Mouse (Mus musculus) heart, embryonic 13.5 days (tissue): ENCODE data around the gene Cflar. TPM values are rescaled to one million over a fixed set of nuclear protein-coding genes. Genes with fewer than 3 reads are reported as not detected.
A peak's percentile ranks its signal among the peaks of the same experiment; 100 is the strongest.
"Not testable (repeated sequence)": the region's sequence is repeated elsewhere in the genome, so short reads cannot be mapped to it uniquely, and the experiment has no call there.

ENCODE experiments used
- ATAC-seq: fragments of 200-750 bp; cut with Nextera tagmentation; 2 replicates; pipeline ENCODE4 v1.8.0; 2017; ENCODE audit warnings: moderate TSS enrichment; ENCODE audit not compliant: insufficient number of reproducible peaks, low FRiP score, low TSS enrichment; ENCODE audit errors: extremely low read depth
- H3K27ac ChIP-seq: fragments of 300-500 bp; sonication (generic); replicated peaks from 2 replicates; pipeline ENCODE4 v1.5.1; 2015; ENCODE audit warnings: moderate library complexity, mild to moderate bottlenecking, inconsistent platforms
- H3K27me3 ChIP-seq: fragments of 300-500 bp; sonication (generic); replicated peaks from 2 replicates; pipeline ENCODE4 v1.6.1; 2015; ENCODE audit warnings: mild to moderate bottlenecking, inconsistent platforms
- H3K36me3 ChIP-seq: fragments of 300-500 bp; sonication (generic); 2 replicates; pipeline ENCODE4 v1.6.1; 2015; ENCODE audit warnings: mild to moderate bottlenecking, inconsistent platforms
- H3K4me1 ChIP-seq: fragments of 300-500 bp; sonication (generic); 2 replicates; pipeline ENCODE4 v1.6.1; 2015; ENCODE audit warnings: inconsistent platforms
- H3K4me2 ChIP-seq: fragments of 300-500 bp; sonication (generic); 2 replicates; pipeline ENCODE4 v1.6.1; 2015; ENCODE audit warnings: inconsistent platforms, mild to moderate bottlenecking, moderate library complexity
- H3K4me3 ChIP-seq: fragments of 300-500 bp; sonication (generic); 2 replicates; pipeline ENCODE4 v1.5.1; 2015; ENCODE audit warnings: moderate library complexity, mild to moderate bottlenecking, inconsistent platforms
- H3K9ac ChIP-seq: fragments of 300-500 bp; sonication (generic); 2 replicates; pipeline ENCODE4 v1.6.1; 2015; ENCODE audit warnings: inconsistent platforms, mild to moderate bottlenecking, moderate library complexity
- H3K9me3 ChIP-seq: fragments of 300-500 bp; sonication (generic); 2 replicates; pipeline ENCODE4 v1.6.1; 2016; ENCODE audit warnings: inconsistent platforms
- WGBS: fragments of 180-500 bp; shearing (Covaris S2); methylation state at CpG from one replicate; pipeline ENCODE4 v1.1.7; 2015; ENCODE audit warnings: mixed read lengths; 5-methylcytosine and 5-hydroxymethylcytosine counted together
- polyA plus RNA-seq: library from polyadenylated mRNA; unstranded; fragments of >200 nt; fragmentation: Nextera tagmentation; extraction: Ambion mirVana; gene quantifications from 2 replicates; pipeline ENCODE4 v1.2.1, GENCODE M21; 2015

Gene Cflar
- polyA plus RNA-seq, 1 experiment from 2014 or later: 29.2 TPM

- ATAC-seq: no peak
- WGBS: 89% methylated on average over 4 of the region's 4 CpGs
- Histone ChIP-seq H3K4me1 (no peaks in the 10 kb centered on the region), H3K9ac (no peak overlapping the region), H3K27me3 (no peaks in the 10 kb centered on the region), H3K9me3 (no peaks in the 10 kb centered on the region), H3K27ac (no peak overlapping the region), H3K36me3 (no peaks in the 10 kb centered on the region), H3K4me2 (no peak overlapping the region), H3K4me3 (no peak overlapping the region)
These were observed 77.1 kb downstream of the Cflar start for GRCm38 (mm10) chr1:58788410-58788809.

GRCm38 (mm10) chr1:58794705-58795104 lies 83.4 kb downstream of the Cflar start:
- ATAC-seq: no peak

GRCm38 (mm10) chr1:58795291-58796058 lies 84.2 kb downstream of the Cflar start, which contains the start of gene Casp8:
Gene Casp8, plus strand, starts transcription at chr1:58795374.
- no peaks in the 10 kb centered on the region for H3K9me3 ChIP-seq
- H3K27me3 ChIP-seq: no peaks in the 10 kb centered on the region
- H3K27ac ChIP-seq: peak within 1 kb of the TSS; percentile 75
- peak; percentile 42; the same call in 1 of the 2 replicates for ATAC-seq
- H3K36me3 ChIP-seq: peaks cover 8% of the 10 kb centered on the region
- under 1% methylated on average over 42 of the region's 42 CpGs for WGBS
- H3K4me2 ChIP-seq: peak within 1 kb of the TSS; percentile 88
- H3K4me3 ChIP-seq: peak within 1 kb of the TSS; percentile 84
- H3K4me1 ChIP-seq: peaks cover 10% of the 10 kb centered on the region
- H3K9ac ChIP-seq: peak within 1 kb of the TSS; percentile 93

More at GRCm38 (mm10) chr1:58794705-58795104, 83.4 kb downstream of the Cflar start:
- Histone ChIP-seq H3K36me3 (peaks cover 8% of the 10 kb centered on the region), H3K9me3 (no peaks in the 10 kb centered on the region), H3K4me3 (peak overlapping the region; percentile 84), H3K4me1 (peaks cover 10% of the 10 kb centered on the region), H3K27me3 (no peaks in the 10 kb centered on the region), H3K27ac (peak overlapping the region; percentile 75; the same call in 1 of the 2 replicates), H3K4me2 (peak overlapping the region; percentile 88), H3K9ac (peak overlapping the region; percentile 93)
- 44% methylated on average over 2 of the region's 2 CpGs for whole genome bisulfite sequencing

DNA sequence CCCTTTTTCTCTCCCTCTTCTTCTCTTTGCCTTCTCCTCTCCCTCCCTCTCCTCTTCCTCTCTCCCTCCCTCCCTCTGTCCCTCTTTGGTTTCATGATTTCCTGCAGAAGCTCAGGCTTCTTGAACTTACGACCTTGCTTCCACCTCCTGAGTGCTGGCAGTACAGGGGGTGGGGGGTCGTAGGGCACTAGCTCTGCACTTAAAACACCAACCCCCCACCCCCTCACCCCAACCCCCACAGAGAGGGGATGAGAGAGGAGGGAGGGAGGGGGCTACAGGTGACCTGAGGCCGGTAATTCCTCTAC lies 84.7 kb downstream of the Cflar start:
- H3K4me3 ChIP-seq: peak overlapping the region; percentile 84
- H3K4me2 ChIP-seq: peak overlapping the region; percentile 88
- H3K9me3 ChIP-seq: no peaks in the 10 kb centered on the region
- H3K27me3 ChIP-seq: no peaks in the 10 kb centered on the region
- no peak for ATAC-seq
- H3K4me1 ChIP-seq: peaks cover 10% of the 10 kb centered on the region
- 1% methylated on average over 3 of the region's 3 CpGs for WGBS
- peaks cover 8% of the 10 kb centered on the region for H3K36me3 ChIP-seq
- H3K9ac ChIP-seq: peak overlapping the region; percentile 93
- no peak overlapping the region for H3K27ac ChIP-seq

DNA sequence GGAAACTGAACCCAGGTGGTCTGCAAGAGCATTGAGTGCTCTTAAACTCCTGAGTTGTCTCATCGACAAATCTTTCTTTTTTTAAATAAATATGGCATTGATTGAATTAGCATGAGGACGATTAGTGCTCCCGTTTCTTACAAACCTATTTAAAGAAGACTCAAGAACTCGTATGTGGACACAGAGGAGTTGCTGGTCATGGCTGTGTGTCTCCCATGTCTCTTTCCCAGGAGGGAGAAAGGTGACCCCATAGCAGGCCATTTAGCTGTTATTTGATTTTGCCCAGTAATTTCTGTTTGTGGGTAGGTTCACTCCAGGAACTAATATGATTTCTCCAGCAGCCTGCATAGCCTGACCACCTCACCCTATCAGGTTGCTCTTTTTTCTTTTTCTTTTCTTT lies 85.5 kb downstream of the Cflar start:
- Histone ChIP-seq H3K4me3 (no peak overlapping the region), H3K4me2 (peak overlapping the region; percentile 47), H3K9me3 (no peaks in the 10 kb centered on the region), H3K9ac (no peak overlapping the region), H3K36me3 (peaks cover 8% of the 10 kb centered on the region), H3K27ac (no peak overlapping the region), H3K27me3 (no peaks in the 10 kb centered on the region), H3K4me1 (peaks cover 10% of the 10 kb centered on the region)
- WGBS: 66% methylated on average over 4 of the region's 4 CpGs
- ATAC-seq: no peak

- ATAC-seq: no peak
- H3K27me3 ChIP-seq: no peaks in the 10 kb centered on the region
- H3K36me3 ChIP-seq: peaks cover 8% of the 10 kb centered on the region
- peaks cover 10% of the 10 kb centered on the region for H3K4me1 ChIP-seq
- no peak overlapping the region for H3K27ac ChIP-seq
- no peaks in the 10 kb centered on the region for H3K9me3 ChIP-seq
- no peak overlapping the region for H3K4me3 ChIP-seq
- H3K4me2 ChIP-seq: 0 out of 2 replicates have a peak overlapping the region, but pooled peaks have one; percentile 47
- 76% methylated on average over 2 of the region's 2 CpGs for WGBS
- no peak overlapping the region for H3K9ac ChIP-seq
These were observed 86.1 kb downstream of the Cflar start for GRCm38 (mm10) chr1:58797370-58797769.

GRCm38 (mm10) chr1:58798911-58799310 lies 87.6 kb downstream of the Cflar start:
- no peaks in the 10 kb centered on the region for H3K27me3 ChIP-seq
- H3K9ac ChIP-seq: no peak overlapping the region
- H3K36me3 ChIP-seq: peaks cover 8% of the 10 kb centered on the region
- H3K4me2 ChIP-seq: no peak overlapping the region
- no peak overlapping the region for H3K27ac ChIP-seq
- ATAC-seq: no peak
- peaks cover 10% of the 10 kb centered on the region for H3K4me1 ChIP-seq
- WGBS: 85% methylated on average over 4 of the region's 4 CpGs
- no peak overlapping the region for H3K4me3 ChIP-seq
- no peaks in the 10 kb centered on the region for H3K9me3 ChIP-seq

- H3K4me2 ChIP-seq, H3K4me3 ChIP-seq, H3K4me1 ChIP-seq, H3K27ac ChIP-seq, H3K27me3 ChIP-seq, H3K9me3 ChIP-seq, H3K36me3 ChIP-seq, H3K9ac ChIP-seq, ATAC-seq: not testable (repeated sequence)
- WGBS: 78% methylated on average over 7 of the region's 7 CpGs
These were observed 89.3 kb downstream of the Cflar start for GRCm38 (mm10) chr1:58800644-58801043.

- no peak for ATAC-seq
- no peak overlapping the region for H3K9ac ChIP-seq
- WGBS: 83% methylated on average over 8 of the region's 8 CpGs
- H3K36me3 ChIP-seq: peaks cover 8% of the 10 kb centered on the region
- no peak overlapping the region for H3K27ac ChIP-seq
- no peak overlapping the region for H3K4me3 ChIP-seq
- no peaks in the 10 kb centered on the region for H3K27me3 ChIP-seq
- H3K9me3 ChIP-seq: no peaks in the 10 kb centered on the region
- no peak overlapping the region for H3K4me2 ChIP-seq
- peaks cover 7% of the 10 kb centered on the region; the same call in 1 of the 2 replicates for H3K4me1 ChIP-seq
These were observed 90.4 kb downstream of the Cflar start for GRCm38 (mm10) chr1:58801558-58802285.

- Histone ChIP-seq H3K4me3 (no peak overlapping the region), H3K36me3 (peaks cover 8% of the 10 kb centered on the region), H3K4me2 (no peak overlapping the region), H3K9me3 (no peaks in the 10 kb centered on the region), H3K9ac (no peak overlapping the region), H3K4me1 (no peaks in the 10 kb centered on the region), H3K27ac (no peak overlapping the region), H3K27me3 (no peaks in the 10 kb centered on the region)
- 78% methylated on average over 18 of the region's 18 CpGs for WGBS
- no peak for ATAC-seq
These were observed 91.3 kb downstream of the Cflar start for GRCm38 (mm10) chr1:58802322-58803273.

DNA sequence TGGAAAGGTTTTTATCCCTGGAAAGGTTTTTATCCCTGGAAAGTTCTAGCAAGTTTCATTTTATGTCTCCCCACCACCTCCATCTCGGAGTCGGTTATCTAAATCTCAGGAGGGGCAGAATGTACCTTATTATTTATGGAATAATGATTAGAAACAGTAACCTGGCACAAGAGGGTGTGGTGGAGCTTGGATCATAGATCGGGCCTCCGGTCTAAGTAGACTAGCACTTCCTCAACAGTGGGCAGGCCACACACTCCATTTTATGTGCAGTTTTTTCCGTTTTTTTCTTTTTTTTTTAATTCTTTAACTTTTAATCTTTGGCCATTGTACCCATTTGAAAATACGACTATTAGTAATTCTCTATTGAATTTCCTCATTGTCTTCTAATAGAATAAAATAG lies 92.2 kb downstream of the Cflar start:
- H3K9ac ChIP-seq: no peak overlapping the region
- 79% methylated on average over 6 of the region's 6 CpGs for WGBS
- H3K9me3 ChIP-seq: peaks cover 3% of the 10 kb centered on the region; the same call in 1 of the 2 replicates
- no peaks in the 10 kb centered on the region for H3K4me1 ChIP-seq
- H3K4me3 ChIP-seq: no peak overlapping the region
- no peaks in the 10 kb centered on the region for H3K27me3 ChIP-seq
- H3K36me3 ChIP-seq: peaks cover 9% of the 10 kb centered on the region
- H3K27ac ChIP-seq: no peak overlapping the region
- no peak overlapping the region for H3K4me2 ChIP-seq
- ATAC-seq: no peak
